Mouse (Mus musculus): Measurements from ENCODE around the gene Rps11.

- TF ChIP-seq CTCF (IDR thresholded peaks at IDR 0.05) (no peak), EP300 (IDR thresholded peaks at IDR 0.05; ENCODE audit: insufficient read depth, low read depth, low read length) (peak; percentile 86; the same call in 1 of the 2 replicates)
These were observed 2.8 kb downstream of the Rps11 start for GRCm38 (mm10) chr7:45121404-45121803.
